Mouse (Mus musculus) CD4-positive helper T cell, adult 2 months (primary cell): Measurements from ENCODE around the gene Peg3.

Source experiments
- DNase-seq: peaks from one replicate; pipeline ENCODE4 v3.0.0-alpha.2; 2012; ENCODE audit warnings: low read depth, missing footprints, low spot score

The Peg3 gene

GRCm38 (mm10) chr7:6709396-6709795 lies 20.8 kb downstream of the Peg3 start:
- DNase-seq = no peak

- no peak for DNase-seq
These were observed 21.6 kb downstream of the Peg3 start for GRCm38 (mm10) chr7:6708451-6709180.

- DNase-seq = no peak
These were observed 22.7 kb downstream of the Peg3 start for GRCm38 (mm10) chr7:6707416-6708015.

- no peak for DNase-seq
These were observed 31.0 kb downstream of the Peg3 start for GRCm38 (mm10) chr7:6699230-6699629.

GRCm38 (mm10) chr7:6696241-6697045 lies 33.8 kb downstream of the Peg3 start, which contains the start of gene Zim1:
TSS of gene Zim1 (minus strand) at chr7:6696450.
- no peak for DNase-seq

GRCm38 (mm10) chr7:6685511-6685910 lies 44.7 kb downstream of the Peg3 start:
- DNase-seq = no peak

GRCm38 (mm10) chr7:6666726-6667125 lies 63.5 kb downstream of the Peg3 start:
- DNase-seq = no peak

GRCm38 (mm10) chr7:6663430-6663829 lies 66.8 kb downstream of the Peg3 start:
- DNase-seq = no peak

- DNase-seq = no peak
These were observed 70.6 kb downstream of the Peg3 start for GRCm38 (mm10) chr7:6659605-6660004.

GRCm38 (mm10) chr7:6658606-6659005 lies 71.6 kb downstream of the Peg3 start:
- DNase-seq = no peak
